Mouse (Mus musculus) layer of hippocampus, adult 11-12 months (tissue): ENCODE measurements around the gene Fbln2.

Experiments
- DNase-seq: peaks from one replicate; pipeline ENCODE4 v3.0.0; 2022; ENCODE audit warnings: low spot score

Fbln2 gene

DNA sequence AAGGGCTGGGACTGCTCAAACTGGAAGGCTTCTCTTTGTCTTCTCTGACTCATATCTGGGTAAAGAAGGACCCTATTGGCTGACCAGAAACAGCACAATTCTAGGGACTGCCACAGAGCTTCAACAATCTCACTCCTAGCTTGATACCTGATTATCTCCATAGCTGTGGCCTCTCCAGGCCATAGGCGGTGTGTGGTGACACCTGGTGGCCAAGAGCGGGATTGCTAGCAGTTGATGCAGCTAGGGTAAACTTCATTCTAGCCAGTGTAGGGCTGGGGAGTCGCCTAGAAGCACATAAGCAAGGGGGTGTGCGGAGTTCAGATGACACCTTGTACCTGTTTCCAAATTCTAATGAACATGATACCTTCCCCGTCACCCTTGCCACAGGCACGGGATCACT lies 69.0 kb downstream of the Fbln2 start:
- DNase-seq, result peak; percentile 91

- no peak for DNase-seq
Measured at GRCm38 (mm10) chr6:91281747-91282146, 69.5 kb downstream of the Fbln2 start.

- DNase-seq, result no peak
Measured at GRCm38 (mm10) chr6:91283031-91283430, 70.8 kb downstream of the Fbln2 start.

- peak; percentile 47 for DNase-seq
Measured at GRCm38 (mm10) chr6:91284521-91285449, 72.5 kb downstream of the Fbln2 start.

DNA sequence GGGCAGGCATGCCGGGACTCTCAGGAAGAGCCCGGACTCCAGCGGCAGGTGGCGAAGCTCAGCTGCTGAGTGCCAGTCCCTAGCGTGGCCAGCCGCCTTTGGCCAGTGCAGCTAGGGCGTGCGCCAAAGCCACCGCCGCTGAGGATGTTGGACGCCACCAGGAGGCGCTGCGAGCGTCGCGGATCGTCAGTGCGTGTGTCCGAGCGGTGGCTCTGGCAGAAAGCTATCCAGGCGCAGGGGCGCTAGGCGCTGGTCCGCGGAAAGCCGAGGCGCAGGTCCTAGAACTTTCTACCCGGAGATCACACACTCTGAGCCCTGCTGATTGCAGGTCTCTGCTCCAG lies 73.2 kb downstream of the Fbln2 start:
- peak; percentile 79 for DNase-seq

DNA sequence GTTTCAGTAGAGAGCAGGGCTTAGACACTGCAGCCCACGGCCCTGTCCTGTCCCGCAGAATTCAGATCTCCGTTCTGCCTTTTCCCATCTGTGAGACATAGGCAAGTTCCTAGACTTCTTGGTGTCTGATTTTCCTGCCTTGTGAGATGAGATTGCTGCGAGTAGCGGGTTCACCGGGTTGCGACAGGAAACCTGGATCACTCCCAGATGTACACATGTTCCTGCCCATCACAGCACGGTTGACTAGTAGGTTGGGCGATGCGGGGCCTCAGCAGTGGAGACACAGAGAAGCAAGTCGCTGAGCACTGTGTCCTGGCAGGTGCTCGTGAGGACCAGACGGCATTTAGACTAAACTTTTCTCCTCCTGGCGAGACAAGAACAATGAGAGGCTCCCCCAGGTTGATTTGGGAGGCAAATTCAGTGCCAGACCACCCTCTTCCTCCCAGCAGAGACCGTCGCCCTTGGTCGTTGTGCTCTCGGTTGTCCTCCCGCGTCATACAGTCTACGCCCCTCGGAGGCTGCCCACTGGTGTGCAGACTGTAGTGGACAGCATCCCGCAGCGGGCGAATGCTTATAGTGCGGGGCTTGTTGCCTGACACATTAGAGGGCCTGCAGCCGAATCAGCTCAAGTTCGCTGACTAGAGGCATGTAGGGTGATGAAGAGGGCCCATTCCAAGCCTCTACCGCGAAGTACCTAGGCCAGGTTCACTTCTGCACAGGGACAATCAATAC lies 73.7 kb downstream of the Fbln2 start:
- no peak for DNase-seq

DNA sequence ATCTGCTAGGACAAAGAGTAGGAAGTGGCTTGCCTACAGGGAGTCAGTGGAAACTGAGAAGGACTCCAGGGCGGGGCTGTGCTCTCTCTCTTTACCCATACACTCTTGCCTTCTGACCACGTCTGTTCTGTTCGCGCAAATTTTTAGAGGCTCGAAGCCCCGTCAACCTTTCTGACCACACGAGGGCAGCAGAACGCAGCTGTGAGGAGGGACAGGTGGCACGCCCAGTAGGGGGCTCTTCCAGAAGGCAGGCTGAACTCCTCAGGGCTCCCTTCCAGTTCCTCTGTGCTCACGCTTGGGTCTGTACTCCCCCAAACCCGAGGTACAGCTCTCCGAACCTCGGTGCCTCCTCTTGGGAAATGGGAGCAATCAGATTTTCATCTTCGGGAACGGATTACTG lies 74.4 kb downstream of the Fbln2 start:
- peak; percentile 84 for DNase-seq

DNA sequence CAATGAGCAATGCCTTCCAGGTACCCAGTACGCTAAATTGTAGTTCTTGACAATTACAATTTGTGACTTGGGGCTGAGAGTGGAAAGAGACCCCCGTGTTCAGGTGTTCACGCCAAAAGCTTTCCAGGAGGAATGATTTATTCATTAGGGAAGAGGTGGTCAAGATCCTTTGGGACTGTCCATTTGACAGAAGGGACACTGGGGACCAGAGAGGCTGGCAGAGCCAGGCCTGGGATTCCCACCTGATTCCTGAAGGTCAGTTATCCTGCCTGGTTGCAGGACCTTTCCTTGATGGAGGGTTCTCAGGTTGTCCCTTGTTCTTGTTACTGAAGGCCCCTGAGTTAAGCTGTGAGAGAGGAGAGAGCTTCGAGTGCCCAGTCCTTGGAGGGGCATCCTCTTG lies 74.9 kb downstream of the Fbln2 start:
- DNase-seq, result no peak

DNA sequence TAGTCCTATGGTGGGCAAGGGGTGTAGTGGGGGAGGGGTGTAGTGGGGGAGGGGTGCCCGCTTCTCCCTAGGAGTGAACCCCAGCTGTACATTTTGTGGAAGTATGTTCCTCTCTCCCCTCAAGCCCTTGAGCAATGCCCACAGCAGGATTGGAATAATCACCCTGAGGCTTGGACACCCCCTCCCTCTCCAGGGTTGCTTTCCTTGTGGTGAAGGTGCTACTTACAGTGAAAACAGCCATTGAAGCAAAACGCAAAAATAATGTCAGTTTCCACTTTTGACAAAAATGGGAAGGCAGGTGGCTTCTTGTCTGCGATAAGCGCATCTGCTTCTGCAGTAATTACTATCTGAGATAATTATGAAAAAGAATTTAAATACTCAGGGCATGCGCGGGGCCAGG lies 75.4 kb downstream of the Fbln2 start:
- DNase-seq, result no peak

DNA sequence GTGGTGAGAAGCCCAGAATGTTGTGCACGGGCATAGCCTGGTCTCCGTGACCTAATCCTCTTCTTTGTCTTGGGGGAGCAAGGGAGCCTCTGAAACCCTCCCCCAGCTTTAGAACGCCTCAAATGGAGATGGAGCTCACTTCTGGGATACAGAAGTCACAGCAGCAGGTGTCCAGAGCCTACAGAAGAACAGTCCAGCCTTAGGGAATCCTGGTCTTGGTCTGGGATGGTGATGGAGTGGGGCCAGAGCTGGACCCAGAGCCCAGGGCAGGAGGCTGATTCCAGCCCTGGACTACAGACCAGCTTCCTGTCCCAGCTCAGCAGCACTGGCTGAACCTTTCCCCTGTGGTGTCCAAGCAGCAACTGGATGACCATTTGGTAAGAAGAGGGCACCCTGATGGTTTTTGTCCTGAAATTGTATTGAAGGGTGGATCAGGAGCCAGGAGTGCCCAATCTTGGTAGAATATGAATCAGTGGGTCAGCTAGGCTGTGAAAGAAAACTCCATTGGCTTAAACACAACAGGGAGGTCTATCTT lies 76.1 kb downstream of the Fbln2 start:
- no peak for DNase-seq

GRCm38 (mm10) chr6:91288961-91289360 lies 76.7 kb downstream of the Fbln2 start:
- no peak for DNase-seq

- DNase-seq, result no peak
Measured at GRCm38 (mm10) chr6:91290937-91291336, 78.7 kb downstream of the Fbln2 start.

DNA sequence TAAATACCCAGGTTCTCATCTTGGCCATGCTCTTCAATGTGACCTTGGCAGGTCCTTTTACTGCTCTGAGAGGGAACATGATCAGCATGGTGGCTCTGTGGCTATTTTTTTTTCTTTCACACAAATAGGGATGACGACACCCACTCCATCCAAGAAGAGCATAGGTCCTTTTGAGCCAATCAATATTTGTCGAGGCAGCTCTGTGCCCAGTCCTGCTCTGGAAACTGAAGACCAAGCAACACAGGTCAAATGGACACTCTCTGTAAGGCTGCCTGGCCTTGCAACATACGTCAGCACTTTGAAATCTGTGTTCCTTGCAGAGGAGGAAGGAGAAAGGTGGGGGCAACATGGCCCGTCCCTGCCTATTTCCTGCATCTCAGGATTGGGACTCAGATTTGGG lies 83.2 kb downstream of the Fbln2 start:
- no peak for DNase-seq

DNA sequence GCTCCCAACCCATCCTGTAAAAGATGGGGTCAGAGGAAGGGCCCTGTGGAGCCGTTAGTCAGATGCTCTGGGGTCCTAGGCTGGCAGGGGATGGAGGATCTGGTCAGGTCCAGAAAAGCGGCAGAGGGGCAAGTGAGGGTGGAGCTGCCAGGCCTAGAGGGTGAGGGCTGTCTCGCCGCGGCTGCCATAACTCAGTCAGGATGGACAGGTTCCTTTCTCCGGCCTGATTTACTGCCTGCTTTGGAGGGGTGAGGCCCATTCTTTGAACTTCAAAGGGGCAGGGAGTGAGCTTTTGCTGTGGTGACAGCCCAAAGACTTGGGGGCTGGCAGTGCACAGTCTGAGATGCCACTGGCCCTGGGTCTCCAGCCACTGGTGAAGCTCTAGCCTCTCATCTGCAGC lies 86.6 kb downstream of the Fbln2 start:
- no peak for DNase-seq

- DNase-seq, result no peak
Measured at GRCm38 (mm10) chr6:91300079-91300478, 87.8 kb downstream of the Fbln2 start.

DNA sequence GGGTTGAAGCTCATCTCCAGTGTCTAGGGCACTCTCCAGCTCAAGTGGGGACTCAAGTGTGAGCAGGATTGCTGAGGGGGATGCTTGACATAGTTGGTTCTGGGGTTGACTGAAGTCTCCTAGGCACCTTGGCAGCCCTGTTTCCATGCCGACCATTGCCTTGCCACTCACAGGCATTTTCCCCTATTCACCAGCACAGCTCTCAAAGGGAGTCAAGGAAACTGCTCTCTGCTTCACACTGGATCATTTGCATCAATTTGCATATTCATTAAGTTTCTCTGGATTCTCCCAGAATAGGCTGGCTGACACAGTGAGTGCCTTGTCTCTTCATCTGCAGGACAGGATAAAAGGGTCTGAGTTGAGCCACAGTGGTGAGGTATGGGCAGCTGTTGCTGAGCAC lies 89.6 kb downstream of the Fbln2 start:
- peak; percentile 72 for DNase-seq

DNA sequence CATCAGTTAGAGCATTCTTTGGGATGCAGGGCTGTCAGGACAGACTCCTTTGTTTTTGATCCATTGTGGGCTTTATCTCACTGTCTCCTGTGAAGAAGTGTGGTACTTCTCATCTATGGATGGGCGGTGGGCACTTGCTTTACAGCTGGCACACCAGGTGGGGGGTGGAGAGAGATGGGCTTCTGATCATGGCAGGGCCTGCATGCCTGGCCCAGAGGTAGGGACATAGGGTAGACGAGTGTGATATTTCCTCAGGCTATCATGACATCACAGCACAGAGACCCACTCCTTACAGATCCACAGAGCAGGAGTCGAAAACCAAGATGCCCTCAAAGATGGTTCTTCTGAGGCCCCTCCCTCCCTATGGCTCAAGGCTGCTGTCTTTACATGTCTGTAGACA lies 90.1 kb downstream of the Fbln2 start:
- DNase-seq, result no peak

- no peak for DNase-seq
Measured at GRCm38 (mm10) chr6:91304172-91304571, 91.9 kb downstream of the Fbln2 start.

GRCm38 (mm10) chr6:91307972-91308371 lies 95.7 kb downstream of the Fbln2 start:
- no peak for DNase-seq

- no peak for DNase-seq
Measured at GRCm38 (mm10) chr6:91311204-91311603, 98.9 kb downstream of the Fbln2 start.

GRCm38 (mm10) chr6:91312491-91312890 lies 100.2 kb downstream of the Fbln2 start:
- no peak for DNase-seq
